Mouse (Mus musculus): Measurements from ENCODE around the gene Runx1. TPM values are rescaled to one million over a fixed set of nuclear protein-coding genes. Genes with fewer than 3 reads are reported as not detected.

The Runx1 gene
- polyA plus RNA-seq, 1 experiment from 2014 or later, result 9.4 TPM

DNA sequence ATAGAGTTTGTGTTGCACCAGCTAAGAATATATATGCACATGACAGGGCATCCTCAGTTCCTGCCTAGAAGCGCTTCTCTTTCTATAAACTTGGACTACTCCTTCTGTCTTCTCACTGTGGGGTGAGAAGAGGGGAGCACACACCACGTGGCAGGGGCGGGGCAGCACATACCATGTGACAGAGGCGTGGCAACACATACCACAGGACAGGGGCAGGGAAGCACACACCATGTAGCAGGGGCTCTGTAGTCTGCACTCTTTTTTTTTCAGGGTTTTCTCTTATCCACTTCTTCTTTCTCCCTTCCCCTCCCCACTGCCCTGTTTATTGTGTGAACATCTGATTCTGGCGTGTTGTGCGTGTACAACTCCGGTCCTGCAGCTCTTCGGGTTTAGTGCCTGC, 186.9 kb downstream of the Runx1 start:
- 73% methylated on average over 8 of the region's 8 CpGs for WGBS
- H3K4me1 ChIP-seq (replicated peaks; ENCODE audit: control insufficient read depth, insufficient read depth, low read length), result peaks cover 13% of the 10 kb centered on the region; the same call in 1 of the 2 replicates
- ATAC-seq (ENCODE audit: low read depth), result peak; percentile 52; the same call in 1 of the 2 replicates
- H3K36me3 ChIP-seq (ENCODE audit: control insufficient read depth, insufficient read depth, low read length), result no peaks in the 10 kb centered on the region
- H3K9me3 ChIP-seq (ENCODE audit: control insufficient read depth, low read length), result no peaks in the 10 kb centered on the region
- no peaks in the 10 kb centered on the region for H3K27me3 ChIP-seq (ENCODE audit: control insufficient read depth, insufficient read depth, low read depth, low read length)
- H3K9ac ChIP-seq (ENCODE audit: low read length), result no peak overlapping the region
- H3K27ac ChIP-seq (ENCODE audit: low read length), result no peak overlapping the region
- H3K4me3 ChIP-seq (ENCODE audit: low read length), result no peak overlapping the region
- H3K4me2 ChIP-seq (ENCODE audit: low read depth, low read length), result no peak overlapping the region

DNA sequence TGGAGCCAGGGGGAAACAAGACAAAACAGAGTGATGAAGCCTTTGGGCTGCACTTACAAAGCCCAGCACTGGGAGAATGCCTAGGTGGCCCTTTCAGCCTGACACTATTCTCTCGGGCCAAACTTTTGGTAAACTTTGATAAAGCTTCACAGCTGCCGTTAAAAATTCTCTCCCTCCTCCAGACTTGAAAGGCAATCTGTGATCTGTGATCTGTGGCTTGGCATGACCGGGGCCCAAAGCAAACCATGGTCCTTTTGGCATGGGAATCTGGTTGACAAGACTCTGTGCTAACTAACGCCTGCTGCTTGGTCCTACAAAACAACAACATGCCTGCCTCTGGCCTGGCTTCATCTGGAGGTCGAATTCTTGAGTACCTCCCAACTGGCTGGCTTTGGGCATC, 188.9 kb downstream of the Runx1 start:
- no peaks in the 10 kb centered on the region for H3K36me3 ChIP-seq (ENCODE audit: control insufficient read depth, insufficient read depth, low read length)
- H3K9ac ChIP-seq (ENCODE audit: low read length), result no peak overlapping the region
- no peaks in the 10 kb centered on the region for H3K9me3 ChIP-seq (ENCODE audit: control insufficient read depth, low read length)
- no peak overlapping the region for H3K27ac ChIP-seq (ENCODE audit: low read length)
- H3K4me3 ChIP-seq (ENCODE audit: low read length), result no peak overlapping the region
- peaks cover 16% of the 10 kb centered on the region for H3K4me1 ChIP-seq (replicated peaks; ENCODE audit: control insufficient read depth, insufficient read depth, low read length)
- no peaks in the 10 kb centered on the region for H3K27me3 ChIP-seq (ENCODE audit: control insufficient read depth, insufficient read depth, low read depth, low read length)
- WGBS, result 53% methylated on average over 5 of the region's 5 CpGs
- no peak for ATAC-seq (ENCODE audit: low read depth)
- H3K4me2 ChIP-seq (ENCODE audit: low read depth, low read length), result no peak overlapping the region

DNA sequence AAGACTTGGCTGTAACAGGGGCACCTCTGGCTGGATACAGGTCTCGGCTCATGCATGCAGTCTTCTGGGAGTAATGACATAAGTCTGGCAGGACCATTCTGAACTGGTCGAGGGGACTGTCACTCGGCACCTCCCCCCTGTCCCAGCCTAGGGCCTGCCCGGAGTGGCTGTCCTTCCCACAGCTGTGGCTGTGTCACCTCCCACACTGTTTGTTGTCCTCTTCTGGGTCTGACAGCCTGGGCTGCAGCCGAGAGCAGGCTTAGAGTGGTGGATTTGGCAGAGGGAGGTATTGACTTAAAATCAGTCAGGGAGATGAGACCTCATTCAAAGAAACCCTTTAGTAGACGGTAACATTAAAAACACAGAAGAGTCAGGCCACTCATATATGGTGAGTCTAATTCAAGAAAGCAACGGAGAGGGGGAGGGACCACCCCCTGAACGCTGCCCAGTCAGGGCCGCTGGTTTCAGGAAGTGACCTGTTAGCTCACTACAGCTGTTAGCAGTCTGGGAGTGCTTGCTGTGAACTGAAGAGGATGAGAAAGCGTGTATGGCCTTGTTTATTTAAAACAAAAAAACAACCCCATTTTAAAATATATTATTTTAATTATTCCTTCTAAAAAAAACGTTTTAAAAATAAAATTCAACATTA, 193.7 kb downstream of the Runx1 start:
- no peaks in the 10 kb centered on the region for H3K27me3 ChIP-seq (ENCODE audit: control insufficient read depth, insufficient read depth, low read depth, low read length)
- peaks cover 22% of the 10 kb centered on the region for H3K4me1 ChIP-seq (replicated peaks; ENCODE audit: control insufficient read depth, insufficient read depth, low read length)
- H3K36me3 ChIP-seq (ENCODE audit: control insufficient read depth, insufficient read depth, low read length), result no peaks in the 10 kb centered on the region
- no peaks in the 10 kb centered on the region for H3K9me3 ChIP-seq (ENCODE audit: control insufficient read depth, low read length)
- no peak overlapping the region for H3K4me3 ChIP-seq (ENCODE audit: low read length)
- H3K9ac ChIP-seq (ENCODE audit: low read length), result 0 out of 2 replicates have a peak overlapping the region, but pooled peaks have one; percentile 6
- peak overlapping the region; percentile 25; the same call in 1 of the 2 replicates for H3K4me2 ChIP-seq (ENCODE audit: low read depth, low read length)
- ATAC-seq (ENCODE audit: low read depth), result peak; percentile 83
- peak overlapping the region; percentile 65 for H3K27ac ChIP-seq (ENCODE audit: low read length)
- 7% methylated on average over 11 of the region's 11 CpGs for WGBS

DNA sequence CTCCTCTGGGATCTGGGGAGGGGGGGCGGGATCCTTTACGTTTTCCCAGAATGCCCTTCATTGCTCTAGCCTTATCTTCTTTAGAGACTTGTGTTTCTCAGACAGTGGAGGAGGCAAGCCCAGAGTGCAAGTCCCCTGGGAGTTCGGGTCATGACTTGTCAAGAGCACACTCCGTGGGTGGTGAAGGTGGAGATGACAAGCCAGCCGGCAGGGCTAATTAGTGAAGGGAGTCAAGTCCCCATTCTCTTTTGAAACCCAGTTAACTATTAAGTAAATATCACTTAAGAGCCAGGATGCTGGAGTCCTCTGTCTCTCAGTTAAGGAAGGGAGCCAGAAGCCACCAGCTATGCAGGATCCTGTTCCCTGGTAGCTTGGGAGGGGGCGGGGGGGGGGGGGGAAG, 194.3 kb downstream of the Runx1 start:
- Histone ChIP-seq H3K9ac (ENCODE audit: low read length) (no peak overlapping the region), H3K27ac (ENCODE audit: low read length) (no peak overlapping the region), H3K4me2 (ENCODE audit: low read depth, low read length) (peak overlapping the region; percentile 25; the same call in 1 of the 2 replicates), H3K27me3 (ENCODE audit: control insufficient read depth, insufficient read depth, low read depth, low read length) (no peaks in the 10 kb centered on the region), H3K9me3 (ENCODE audit: control insufficient read depth, low read length) (no peaks in the 10 kb centered on the region), H3K36me3 (ENCODE audit: control insufficient read depth, insufficient read depth, low read length) (no peaks in the 10 kb centered on the region), H3K4me1 (replicated peaks; ENCODE audit: control insufficient read depth, insufficient read depth, low read length) (peaks cover 22% of the 10 kb centered on the region), H3K4me3 (ENCODE audit: low read length) (no peak overlapping the region)
- peak; percentile 18; the same call in 1 of the 2 replicates for ATAC-seq (ENCODE audit: low read depth)
- 8% methylated on average over 5 of the region's 6 CpGs for WGBS

DNA sequence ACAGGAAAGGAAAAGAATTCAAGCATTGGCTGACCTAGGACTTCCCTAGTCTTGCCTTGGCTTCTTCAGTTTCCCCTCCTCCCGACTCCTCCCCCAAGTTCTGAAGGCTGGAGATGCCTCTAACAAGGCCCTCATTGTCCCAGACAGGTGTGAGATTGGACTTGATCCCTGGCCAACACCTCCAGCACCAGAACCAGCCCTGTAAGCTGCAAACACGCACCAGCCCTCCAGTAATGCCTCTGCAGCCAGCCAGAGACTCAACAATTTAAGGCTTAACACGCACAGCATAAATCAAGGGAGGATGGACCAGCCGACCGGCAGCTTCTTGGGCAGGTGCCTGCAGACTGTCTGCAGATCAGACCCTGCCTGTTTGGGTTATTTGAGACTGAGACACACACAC, 195.0 kb downstream of the Runx1 start:
- no peaks in the 10 kb centered on the region for H3K36me3 ChIP-seq (ENCODE audit: control insufficient read depth, insufficient read depth, low read length)
- 27% methylated on average over 5 of the region's 5 CpGs for WGBS
- H3K4me1 ChIP-seq (replicated peaks; ENCODE audit: control insufficient read depth, insufficient read depth, low read length), result peaks cover 22% of the 10 kb centered on the region
- no peak overlapping the region for H3K4me3 ChIP-seq (ENCODE audit: low read length)
- H3K4me2 ChIP-seq (ENCODE audit: low read depth, low read length), result no peak overlapping the region
- H3K9me3 ChIP-seq (ENCODE audit: control insufficient read depth, low read length), result no peaks in the 10 kb centered on the region
- no peak overlapping the region for H3K9ac ChIP-seq (ENCODE audit: low read length)
- H3K27ac ChIP-seq (ENCODE audit: low read length), result no peak overlapping the region
- H3K27me3 ChIP-seq (ENCODE audit: control insufficient read depth, insufficient read depth, low read depth, low read length), result no peaks in the 10 kb centered on the region
- 0 out of 2 replicates have a peak, but pooled peaks have one; percentile 7 for ATAC-seq (ENCODE audit: low read depth)

DNA sequence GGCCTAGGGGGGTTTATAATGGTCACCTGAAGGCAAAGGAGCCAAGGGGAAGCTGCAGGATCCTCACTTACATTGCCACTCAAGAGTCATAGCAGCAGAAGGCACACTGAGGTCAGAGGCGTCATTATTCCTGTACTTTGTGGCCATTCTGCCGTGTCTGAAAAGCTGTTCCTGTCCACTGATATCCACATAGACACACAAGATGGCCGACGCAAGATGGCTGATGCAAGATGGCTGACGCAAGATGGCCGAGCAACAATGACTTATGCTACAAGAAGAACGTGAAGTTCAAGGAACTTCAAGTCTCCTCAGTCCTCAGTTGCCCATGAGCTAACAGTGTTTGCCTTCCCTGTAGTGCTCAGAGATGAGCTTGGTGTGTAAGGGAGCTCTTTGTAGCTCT, 196.1 kb downstream of the Runx1 start:
- Histone ChIP-seq H3K4me2 (ENCODE audit: low read depth, low read length) (no peak overlapping the region), H3K9me3 (ENCODE audit: control insufficient read depth, low read length) (no peaks in the 10 kb centered on the region), H3K27ac (ENCODE audit: low read length) (no peak overlapping the region), H3K4me3 (ENCODE audit: low read length) (no peak overlapping the region), H3K4me1 (replicated peaks; ENCODE audit: control insufficient read depth, insufficient read depth, low read length) (peaks cover 22% of the 10 kb centered on the region), H3K9ac (ENCODE audit: low read length) (no peak overlapping the region), H3K36me3 (ENCODE audit: control insufficient read depth, insufficient read depth, low read length) (no peaks in the 10 kb centered on the region), H3K27me3 (ENCODE audit: control insufficient read depth, insufficient read depth, low read depth, low read length) (no peaks in the 10 kb centered on the region)
- 94% methylated on average over 7 of the region's 7 CpGs for WGBS
- ATAC-seq (ENCODE audit: low read depth), result no peak

DNA sequence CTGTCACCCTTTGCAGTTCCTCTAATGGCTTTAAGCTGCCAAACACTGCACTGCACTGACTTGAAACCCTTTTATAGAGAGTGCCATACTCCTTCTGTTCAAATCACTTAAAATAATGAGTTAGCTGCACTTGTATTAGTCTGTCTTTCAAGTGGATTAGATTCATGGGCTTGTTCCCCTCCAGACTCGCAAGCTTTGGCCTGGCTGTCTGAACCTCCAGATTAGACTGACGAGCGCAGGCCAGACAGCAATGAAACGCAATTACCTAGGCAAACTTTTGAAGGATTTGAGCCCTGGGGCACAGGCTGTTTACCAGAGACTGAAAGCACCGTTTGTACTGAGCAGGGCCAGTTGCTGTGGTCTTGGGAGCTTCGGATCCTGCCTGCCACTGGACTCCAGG, 198.7 kb downstream of the Runx1 start:
- Histone ChIP-seq H3K9ac (ENCODE audit: low read length) (no peak overlapping the region), H3K9me3 (ENCODE audit: control insufficient read depth, low read length) (no peaks in the 10 kb centered on the region), H3K36me3 (ENCODE audit: control insufficient read depth, insufficient read depth, low read length) (no peaks in the 10 kb centered on the region), H3K4me1 (replicated peaks; ENCODE audit: control insufficient read depth, insufficient read depth, low read length) (peaks cover 17% of the 10 kb centered on the region), H3K27ac (ENCODE audit: low read length) (no peak overlapping the region), H3K27me3 (ENCODE audit: control insufficient read depth, insufficient read depth, low read depth, low read length) (no peaks in the 10 kb centered on the region), H3K4me3 (ENCODE audit: low read length) (no peak overlapping the region), H3K4me2 (ENCODE audit: low read depth, low read length) (no peak overlapping the region)
- WGBS, result 51% methylated on average over 6 of the region's 6 CpGs
- no peak for ATAC-seq (ENCODE audit: low read depth)

DNA sequence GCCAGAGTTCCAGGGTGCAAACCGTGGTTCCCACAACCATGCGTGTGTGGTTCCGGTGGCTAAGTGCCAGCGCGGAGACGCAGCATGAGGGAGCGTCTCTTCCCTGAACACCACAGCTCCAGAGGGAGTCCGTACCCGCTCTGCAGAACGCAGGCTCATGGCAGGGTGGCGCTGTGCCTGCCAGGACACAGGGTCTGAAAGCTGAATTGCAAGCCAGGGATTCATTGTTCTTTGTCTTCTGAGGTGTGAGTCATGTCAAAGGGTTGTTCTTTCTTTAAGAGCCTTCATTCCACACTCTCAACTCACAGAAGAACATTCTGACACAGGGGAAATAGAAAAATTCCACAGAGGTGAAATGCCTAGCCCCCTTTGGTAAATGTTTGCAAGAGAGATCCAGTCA, 202.0 kb downstream of the Runx1 start:
- H3K9ac ChIP-seq (ENCODE audit: low read length), result no peak overlapping the region
- no peaks in the 10 kb centered on the region for H3K36me3 ChIP-seq (ENCODE audit: control insufficient read depth, insufficient read depth, low read length)
- WGBS, result 62% methylated on average over 11 of the region's 11 CpGs
- no peak overlapping the region for H3K4me2 ChIP-seq (ENCODE audit: low read depth, low read length)
- no peak overlapping the region for H3K4me3 ChIP-seq (ENCODE audit: low read length)
- H3K27me3 ChIP-seq (ENCODE audit: control insufficient read depth, insufficient read depth, low read depth, low read length), result no peaks in the 10 kb centered on the region
- peak; percentile 73 for ATAC-seq (ENCODE audit: low read depth)
- H3K27ac ChIP-seq (ENCODE audit: low read length), result peak overlapping the region; percentile 6
- no peaks in the 10 kb centered on the region for H3K9me3 ChIP-seq (ENCODE audit: control insufficient read depth, low read length)
- H3K4me1 ChIP-seq (replicated peaks; ENCODE audit: control insufficient read depth, insufficient read depth, low read length), result no peaks in the 10 kb centered on the region; the same call in 1 of the 2 replicates

DNA sequence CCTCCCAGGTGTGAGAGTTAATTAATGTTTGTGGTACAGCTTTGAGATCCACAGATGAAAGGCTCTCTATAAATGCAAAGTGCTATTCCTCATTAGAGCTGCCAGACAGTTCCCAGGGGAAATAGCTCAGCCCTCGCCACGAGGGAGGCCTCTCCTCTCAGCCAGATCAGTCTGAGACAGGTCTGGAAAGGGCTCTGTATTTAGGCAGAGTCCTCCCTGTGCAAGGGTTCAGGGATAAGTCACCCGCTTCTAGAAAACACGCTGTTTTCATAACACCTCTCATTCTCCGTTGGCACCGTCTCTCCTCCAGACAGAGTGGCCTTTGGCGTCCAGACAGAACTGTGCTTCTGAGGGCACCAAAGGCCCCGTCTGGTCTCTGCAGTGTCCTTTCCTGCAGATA, 204.1 kb downstream of the Runx1 start:
- no peak overlapping the region for H3K4me2 ChIP-seq (ENCODE audit: low read depth, low read length)
- 49% methylated on average over 8 of the region's 8 CpGs for WGBS
- no peak overlapping the region for H3K9ac ChIP-seq (ENCODE audit: low read length)
- H3K27ac ChIP-seq (ENCODE audit: low read length), result no peak overlapping the region
- H3K27me3 ChIP-seq (ENCODE audit: control insufficient read depth, insufficient read depth, low read depth, low read length), result no peaks in the 10 kb centered on the region
- H3K36me3 ChIP-seq (ENCODE audit: control insufficient read depth, insufficient read depth, low read length), result no peaks in the 10 kb centered on the region
- H3K4me3 ChIP-seq (ENCODE audit: low read length), result no peak overlapping the region
- no peak for ATAC-seq (ENCODE audit: low read depth)
- no peaks in the 10 kb centered on the region for H3K4me1 ChIP-seq (replicated peaks; ENCODE audit: control insufficient read depth, insufficient read depth, low read length)
- peaks cover 6% of the 10 kb centered on the region; the same call in 1 of the 2 replicates for H3K9me3 ChIP-seq (ENCODE audit: control insufficient read depth, low read length)

All from lung, embryonic 16.5 days (tissue).